Mouse (Mus musculus): Measurements from ENCODE around the gene Pik3c2b. TPM values are rescaled to one million over a fixed set of nuclear protein-coding genes. Genes with fewer than 3 reads are reported as not detected.
A peak's percentile ranks its signal among the peaks of the same experiment; 100 is the strongest.

The Pik3c2b gene
- total RNA-seq, 1 experiment = 3.1 TPM

GRCm38 (mm10) chr1:133059592-133059991 is 14.1 kb downstream of the Pik3c2b start:
- Histone ChIP-seq H3K4me1 (ENCODE audit: control insufficient read depth in 2 of 2, insufficient read depth in 2 of 2, low read length in 2 of 2, poor library complexity in 1 of 2) (peaks cover 0 to 5% of the 10 kb centered on the region in 2 experiments; a peak in 1 of 4 replicates), H3K4me3 (ENCODE audit: insufficient read depth in 1 of 2, low read depth in 1 of 2, low read length in 2 of 2, poor library complexity in 1 of 2, severe bottlenecking in 1 of 2) (no peak overlapping the region), H3K27ac (ENCODE audit: insufficient read depth, low read depth, low read length, poor library complexity, severe bottlenecking) (no peak overlapping the region), H3K9me3 (ENCODE audit: control insufficient read depth, insufficient read depth, low read depth, low read length) (no peaks in the 10 kb centered on the region), H3K9ac (ENCODE audit: insufficient read depth, low read depth, low read length, poor library complexity, severe bottlenecking) (no peak overlapping the region), H3K36me3 (ENCODE audit: control insufficient read depth, insufficient read depth, low read length, poor library complexity, severe bottlenecking) (no peaks in the 10 kb centered on the region; the same call in 1 of the 2 replicates)
- in situ Hi-C loops (cut with MboI; ENCODE audit: low sequenced_read_pairs in 2 of 2, unreplicated experiment in 2 of 2) = no loop called here
- TF ChIP-seq CHD2 (IDR thresholded peaks at IDR 0.05; ENCODE audit: low read depth, low read length) = no peak
- TF ChIP-seq HCFC1 (IDR thresholded peaks at IDR 0.05; ENCODE audit: borderline replicate concordance, insufficient read depth, low read length) = no peak
- TF ChIP-seq MAFK (IDR thresholded peaks at IDR 0.05; ENCODE audit: insufficient read depth, low read depth, low read length) = no peak
- no peak for TF ChIP-seq ZC3H11A (IDR thresholded peaks at IDR 0.05; ENCODE audit: borderline replicate concordance, low read depth, low read length)
- no peak for TF ChIP-seq ZNF384 (IDR thresholded peaks at IDR 0.05; ENCODE audit: low read depth, low read length)
- no peak for DNase-seq (ENCODE audit: low read depth, low spot score)

- DNase-seq (ENCODE audit: low read depth, low spot score) = no peak
- H3K36me3 ChIP-seq (ENCODE audit: control insufficient read depth, insufficient read depth, low read length, poor library complexity, severe bottlenecking) = no peaks in the 10 kb centered on the region; the same call in 1 of the 2 replicates
- in situ Hi-C loops (cut with MboI; ENCODE audit: low sequenced_read_pairs in 2 of 2, unreplicated experiment in 2 of 2) = no loop called here
- no peak overlapping the region for H3K9ac ChIP-seq (ENCODE audit: insufficient read depth, low read depth, low read length, poor library complexity, severe bottlenecking)
- no peak overlapping the region for H3K4me3 ChIP-seq (ENCODE audit: insufficient read depth in 1 of 2, low read depth in 1 of 2, low read length in 2 of 2, poor library complexity in 1 of 2, severe bottlenecking in 1 of 2)
- no peak for TF ChIP-seq CHD2 (IDR thresholded peaks at IDR 0.05; ENCODE audit: low read depth, low read length)
- TF ChIP-seq ZNF384 (IDR thresholded peaks at IDR 0.05; ENCODE audit: low read depth, low read length) = no peak
- TF ChIP-seq MAFK (IDR thresholded peaks at IDR 0.05; ENCODE audit: insufficient read depth, low read depth, low read length) = no peak
- TF ChIP-seq HCFC1 (IDR thresholded peaks at IDR 0.05; ENCODE audit: borderline replicate concordance, insufficient read depth, low read length) = no peak
- no peak for TF ChIP-seq ZC3H11A (IDR thresholded peaks at IDR 0.05; ENCODE audit: borderline replicate concordance, low read depth, low read length)
- no peaks in the 10 kb centered on the region for H3K9me3 ChIP-seq (ENCODE audit: control insufficient read depth, insufficient read depth, low read depth, low read length)
- no peak overlapping the region for H3K27ac ChIP-seq (ENCODE audit: insufficient read depth, low read depth, low read length, poor library complexity, severe bottlenecking)
- H3K4me1 ChIP-seq (ENCODE audit: control insufficient read depth in 2 of 2, insufficient read depth in 2 of 2, low read length in 2 of 2, poor library complexity in 1 of 2) = peaks cover 0 to 5% of the 10 kb centered on the region in 2 experiments; a peak in 1 of 4 replicates
These were observed 15.2 kb downstream of the Pik3c2b start for GRCm38 (mm10) chr1:133060681-133061080.

- H3K36me3 ChIP-seq (ENCODE audit: control insufficient read depth, insufficient read depth, low read length, poor library complexity, severe bottlenecking) = no peaks in the 10 kb centered on the region; the same call in 1 of the 2 replicates
- TF ChIP-seq CHD2 (IDR thresholded peaks at IDR 0.05; ENCODE audit: low read depth, low read length) (no peak), ZC3H11A (IDR thresholded peaks at IDR 0.05; ENCODE audit: borderline replicate concordance, low read depth, low read length) (no peak), ZNF384 (IDR thresholded peaks at IDR 0.05; ENCODE audit: low read depth, low read length) (no peak), HCFC1 (IDR thresholded peaks at IDR 0.05; ENCODE audit: borderline replicate concordance, insufficient read depth, low read length) (no peak), MAFK (IDR thresholded peaks at IDR 0.05; ENCODE audit: insufficient read depth, low read depth, low read length) (no peak)
- H3K4me3 ChIP-seq (ENCODE audit: insufficient read depth in 1 of 2, low read depth in 1 of 2, low read length in 2 of 2, poor library complexity in 1 of 2, severe bottlenecking in 1 of 2) = no peak overlapping the region
- in situ Hi-C loops (cut with MboI; ENCODE audit: low sequenced_read_pairs in 2 of 2, unreplicated experiment in 2 of 2) = no loop called here
- no peak overlapping the region for H3K27ac ChIP-seq (ENCODE audit: insufficient read depth, low read depth, low read length, poor library complexity, severe bottlenecking)
- H3K9me3 ChIP-seq (ENCODE audit: control insufficient read depth, insufficient read depth, low read depth, low read length) = no peaks in the 10 kb centered on the region
- H3K4me1 ChIP-seq (ENCODE audit: control insufficient read depth in 2 of 2, insufficient read depth in 2 of 2, low read length in 2 of 2, poor library complexity in 1 of 2) = peaks cover 0 to 5% of the 10 kb centered on the region in 2 experiments; a peak in 1 of 4 replicates
- no peak for DNase-seq (ENCODE audit: low read depth, low spot score)
- H3K9ac ChIP-seq (ENCODE audit: insufficient read depth, low read depth, low read length, poor library complexity, severe bottlenecking) = no peak overlapping the region
These were observed 17.7 kb downstream of the Pik3c2b start for GRCm38 (mm10) chr1:133063164-133063563.

- no peak for DNase-seq (ENCODE audit: low read depth, low spot score)
- in situ Hi-C loops (cut with MboI; ENCODE audit: low sequenced_read_pairs in 2 of 2, unreplicated experiment in 2 of 2) = no loop called here
- no peaks in the 10 kb centered on the region for H3K36me3 ChIP-seq (ENCODE audit: control insufficient read depth, insufficient read depth, low read length, poor library complexity, severe bottlenecking)
These were observed 22.8 kb downstream of the Pik3c2b start for GRCm38 (mm10) chr1:133068268-133068667.

More at GRCm38 (mm10) chr1:133068268-133068667, 22.8 kb downstream of the Pik3c2b start:
- Histone ChIP-seq H3K4me1 (ENCODE audit: control insufficient read depth in 2 of 2, insufficient read depth in 2 of 2, low read length in 2 of 2, poor library complexity in 1 of 2) (peaks cover 0 to 7% of the 10 kb centered on the region in 2 experiments; a peak in 2 of 4 replicates), H3K27ac (ENCODE audit: insufficient read depth, low read depth, low read length, poor library complexity, severe bottlenecking) (no peak overlapping the region), H3K4me3 (ENCODE audit: insufficient read depth in 1 of 2, low read depth in 1 of 2, low read length in 2 of 2, poor library complexity in 1 of 2, severe bottlenecking in 1 of 2) (no peak overlapping the region), H3K9me3 (ENCODE audit: control insufficient read depth, insufficient read depth, low read depth, low read length) (no peaks in the 10 kb centered on the region), H3K9ac (ENCODE audit: insufficient read depth, low read depth, low read length, poor library complexity, severe bottlenecking) (0 out of 2 replicates have a peak overlapping the region, but pooled peaks have one; percentile 28)
- no peak for TF ChIP-seq ZNF384 (IDR thresholded peaks at IDR 0.05; ENCODE audit: low read depth, low read length)
- no peak for TF ChIP-seq HCFC1 (IDR thresholded peaks at IDR 0.05; ENCODE audit: borderline replicate concordance, insufficient read depth, low read length)
- TF ChIP-seq ZC3H11A (IDR thresholded peaks at IDR 0.05; ENCODE audit: borderline replicate concordance, low read depth, low read length) = no peak
- no peak for TF ChIP-seq CHD2 (IDR thresholded peaks at IDR 0.05; ENCODE audit: low read depth, low read length)
- no peak for TF ChIP-seq MAFK (IDR thresholded peaks at IDR 0.05; ENCODE audit: insufficient read depth, low read depth, low read length)
